Mouse (Mus musculus) induced T-regulatory cell, adult 2 months (primary cell): ENCODE results near the gene Ddx47.

Experiments
- DNase-seq: peaks from one replicate; pipeline ENCODE4 v3.0.0-alpha.2; 2012; ENCODE audit warnings: low read depth

Gene Ddx47

DNA sequence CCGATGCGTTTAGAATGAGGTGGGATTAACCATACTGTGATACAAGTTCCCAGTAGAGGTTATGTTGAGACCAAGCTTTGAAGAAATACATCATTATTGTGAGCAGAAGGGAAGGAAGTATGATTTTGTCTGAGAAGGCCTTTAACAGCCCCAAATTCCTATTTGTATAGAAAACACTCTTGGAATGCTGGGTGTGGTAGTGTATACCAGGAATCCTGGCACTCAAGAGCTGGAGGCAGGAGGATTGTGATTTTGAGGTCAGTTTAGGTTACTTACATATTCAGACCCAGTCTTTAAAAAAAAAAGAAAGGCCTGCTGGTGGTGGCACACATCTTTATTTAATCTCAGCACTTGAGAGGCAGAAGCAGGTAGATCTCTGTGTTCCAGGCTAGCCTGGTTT lies 58.9 kb downstream of the Ddx47 start:
- no peak for DNase-seq
